Mouse (Mus musculus): ENCODE results near the gene Slc30a7. TPM values are rescaled to one million over a fixed set of nuclear protein-coding genes. Genes with fewer than 3 reads are reported as not detected.

Gene Slc30a7
- polyA plus RNA-seq, 1 experiment from 2014 or later: 19.5 TPM

GRCm38 (mm10) chr3:115996929-115997328, 10.3 kb downstream of the Slc30a7 start:
- H3K27ac ChIP-seq: no peak overlapping the region
- WGBS: 93% methylated on average over 5 of the region's 5 CpGs
- H3K36me3 ChIP-seq (replicated peaks; ENCODE audit: control insufficient read depth, insufficient read depth): peaks cover 33% of the 10 kb centered on the region
- H3K9me3 ChIP-seq (ENCODE audit: control insufficient read depth, low read length): no peaks in the 10 kb centered on the region
- no peaks in the 10 kb centered on the region for H3K27me3 ChIP-seq (ENCODE audit: control insufficient read depth, insufficient read depth, low read length)
- H3K4me1 ChIP-seq (replicated peaks; ENCODE audit: control insufficient read depth, insufficient read depth, low read length): no peaks in the 10 kb centered on the region
- no peak overlapping the region for H3K9ac ChIP-seq
- ATAC-seq (ENCODE audit: low FRiP score) (no peak), DNase-seq (ENCODE audit: low spot score) (no peak)
- H3K4me3 ChIP-seq (replicated peaks; ENCODE audit: low read length): no peak overlapping the region
- no peak overlapping the region for H3K4me2 ChIP-seq (replicated peaks)

GRCm38 (mm10) chr3:115993025-115993424, 14.2 kb downstream of the Slc30a7 start:
- H3K36me3 ChIP-seq (replicated peaks; ENCODE audit: control insufficient read depth, insufficient read depth): peaks cover 53% of the 10 kb centered on the region
- no peaks in the 10 kb centered on the region for H3K4me1 ChIP-seq (replicated peaks; ENCODE audit: control insufficient read depth, insufficient read depth, low read length)
- H3K27ac ChIP-seq: no peak overlapping the region
- no peak overlapping the region for H3K4me3 ChIP-seq (replicated peaks; ENCODE audit: low read length)
- WGBS: 84% methylated on average over 10 of the region's 10 CpGs
- no peaks in the 10 kb centered on the region for H3K27me3 ChIP-seq (ENCODE audit: control insufficient read depth, insufficient read depth, low read length)
- no peak for DNase-seq (ENCODE audit: low spot score)
- H3K9ac ChIP-seq: no peak overlapping the region
- ATAC-seq (ENCODE audit: low FRiP score): no peak
- H3K4me2 ChIP-seq (replicated peaks): no peak overlapping the region
- H3K9me3 ChIP-seq (ENCODE audit: control insufficient read depth, low read length): no peaks in the 10 kb centered on the region

GRCm38 (mm10) chr3:115992588-115992987, 14.6 kb downstream of the Slc30a7 start:
- Histone ChIP-seq H3K4me2 (replicated peaks) (no peak overlapping the region), H3K9me3 (ENCODE audit: control insufficient read depth, low read length) (no peaks in the 10 kb centered on the region), H3K4me3 (replicated peaks; ENCODE audit: low read length) (no peak overlapping the region), H3K27ac (no peak overlapping the region), H3K4me1 (replicated peaks; ENCODE audit: control insufficient read depth, insufficient read depth, low read length) (no peaks in the 10 kb centered on the region), H3K27me3 (ENCODE audit: control insufficient read depth, insufficient read depth, low read length) (no peaks in the 10 kb centered on the region), H3K36me3 (replicated peaks; ENCODE audit: control insufficient read depth, insufficient read depth) (peaks cover 51% of the 10 kb centered on the region), H3K9ac (no peak overlapping the region)
- DNase-seq (ENCODE audit: low spot score) (no peak), ATAC-seq (ENCODE audit: low FRiP score) (no peak)
- 91% methylated on average over 4 of the region's 4 CpGs for WGBS

GRCm38 (mm10) chr3:115992103-115992502, 15.1 kb downstream of the Slc30a7 start:
- H3K4me2 ChIP-seq (replicated peaks): no peak overlapping the region
- no peak overlapping the region for H3K9ac ChIP-seq
- peaks cover 51% of the 10 kb centered on the region for H3K36me3 ChIP-seq (replicated peaks; ENCODE audit: control insufficient read depth, insufficient read depth)
- 94% methylated on average over 4 of the region's 4 CpGs for WGBS
- no peak overlapping the region for H3K4me3 ChIP-seq (replicated peaks; ENCODE audit: low read length)
- H3K9me3 ChIP-seq (ENCODE audit: control insufficient read depth, low read length): no peaks in the 10 kb centered on the region
- H3K27ac ChIP-seq: no peak overlapping the region
- no peaks in the 10 kb centered on the region for H3K27me3 ChIP-seq (ENCODE audit: control insufficient read depth, insufficient read depth, low read length)
- ATAC-seq (ENCODE audit: low FRiP score): no peak
- H3K4me1 ChIP-seq (replicated peaks; ENCODE audit: control insufficient read depth, insufficient read depth, low read length): no peaks in the 10 kb centered on the region
- DNase-seq (ENCODE audit: low spot score): no peak

GRCm38 (mm10) chr3:115985183-115985892, 21.9 kb downstream of the Slc30a7 start:
- DNase-seq (ENCODE audit: low spot score): no peak
- WGBS: 76% methylated on average over 9 of the region's 9 CpGs
- Histone ChIP-seq H3K4me2 (replicated peaks) (no peak overlapping the region), H3K9me3 (ENCODE audit: control insufficient read depth, low read length) (no peaks in the 10 kb centered on the region), H3K4me3 (replicated peaks; ENCODE audit: low read length) (no peak overlapping the region), H3K27ac (no peak overlapping the region), H3K4me1 (replicated peaks; ENCODE audit: control insufficient read depth, insufficient read depth, low read length) (no peaks in the 10 kb centered on the region), H3K9ac (no peak overlapping the region), H3K36me3 (replicated peaks; ENCODE audit: control insufficient read depth, insufficient read depth) (peaks cover 80% of the 10 kb centered on the region), H3K27me3 (ENCODE audit: control insufficient read depth, insufficient read depth, low read length) (no peaks in the 10 kb centered on the region)
- no peak for ATAC-seq (ENCODE audit: low FRiP score)

GRCm38 (mm10) chr3:115984653-115985052, 22.6 kb downstream of the Slc30a7 start:
- Histone ChIP-seq H3K36me3 (replicated peaks; ENCODE audit: control insufficient read depth, insufficient read depth) (peaks cover 76% of the 10 kb centered on the region), H3K27ac (no peak overlapping the region), H3K4me3 (replicated peaks; ENCODE audit: low read length) (no peak overlapping the region), H3K4me2 (replicated peaks) (no peak overlapping the region), H3K4me1 (replicated peaks; ENCODE audit: control insufficient read depth, insufficient read depth, low read length) (no peaks in the 10 kb centered on the region), H3K27me3 (ENCODE audit: control insufficient read depth, insufficient read depth, low read length) (no peaks in the 10 kb centered on the region), H3K9ac (no peak overlapping the region), H3K9me3 (ENCODE audit: control insufficient read depth, low read length) (no peaks in the 10 kb centered on the region)
- no peak for ATAC-seq (ENCODE audit: low FRiP score)
- 98% methylated on average over 9 of the region's 9 CpGs for WGBS
- no peak for DNase-seq (ENCODE audit: low spot score)

- Histone ChIP-seq H3K4me3 (replicated peaks; ENCODE audit: low read length) (no peak overlapping the region), H3K27me3 (ENCODE audit: control insufficient read depth, insufficient read depth, low read length) (no peaks in the 10 kb centered on the region), H3K9ac (no peak overlapping the region), H3K27ac (no peak overlapping the region), H3K4me2 (replicated peaks) (no peak overlapping the region), H3K9me3 (ENCODE audit: control insufficient read depth, low read length) (no peaks in the 10 kb centered on the region), H3K4me1 (replicated peaks; ENCODE audit: control insufficient read depth, insufficient read depth, low read length) (no peaks in the 10 kb centered on the region), H3K36me3 (replicated peaks; ENCODE audit: control insufficient read depth, insufficient read depth) (peaks cover 70% of the 10 kb centered on the region)
- DNase-seq (ENCODE audit: low spot score): no peak
- WGBS: 94% methylated on average over 8 of the region's 8 CpGs
- ATAC-seq (ENCODE audit: low FRiP score): no peak
Measured at GRCm38 (mm10) chr3:115983217-115983616, 24.0 kb downstream of the Slc30a7 start.

GRCm38 (mm10) chr3:115979000-115979399, 28.2 kb downstream of the Slc30a7 start:
- H3K4me2 ChIP-seq (replicated peaks): no peak overlapping the region
- no peaks in the 10 kb centered on the region for H3K9me3 ChIP-seq (ENCODE audit: control insufficient read depth, low read length)
- H3K4me1 ChIP-seq (replicated peaks; ENCODE audit: control insufficient read depth, insufficient read depth, low read length): no peaks in the 10 kb centered on the region
- peaks cover 77% of the 10 kb centered on the region for H3K36me3 ChIP-seq (replicated peaks; ENCODE audit: control insufficient read depth, insufficient read depth)
- no peaks in the 10 kb centered on the region for H3K27me3 ChIP-seq (ENCODE audit: control insufficient read depth, insufficient read depth, low read length)
- ATAC-seq (ENCODE audit: low FRiP score) (no peak), DNase-seq (ENCODE audit: low spot score) (peak; percentile 82)
- H3K27ac ChIP-seq: no peak overlapping the region
- no peak overlapping the region for H3K4me3 ChIP-seq (replicated peaks; ENCODE audit: low read length)
- WGBS: 35% methylated on average over 1 of the region's 1 CpGs
- no peak overlapping the region for H3K9ac ChIP-seq

- Histone ChIP-seq H3K36me3 (replicated peaks; ENCODE audit: control insufficient read depth, insufficient read depth) (peaks cover 82% of the 10 kb centered on the region), H3K4me1 (replicated peaks; ENCODE audit: control insufficient read depth, insufficient read depth, low read length) (no peaks in the 10 kb centered on the region), H3K9ac (no peak overlapping the region), H3K4me2 (replicated peaks) (no peak overlapping the region), H3K27me3 (ENCODE audit: control insufficient read depth, insufficient read depth, low read length) (no peaks in the 10 kb centered on the region), H3K27ac (no peak overlapping the region), H3K9me3 (ENCODE audit: control insufficient read depth, low read length) (no peaks in the 10 kb centered on the region), H3K4me3 (replicated peaks; ENCODE audit: low read length) (no peak overlapping the region)
- no peak for ATAC-seq (ENCODE audit: low FRiP score)
- 88% methylated on average over 10 of the region's 10 CpGs for WGBS
- DNase-seq (ENCODE audit: low spot score): no peak
Measured at GRCm38 (mm10) chr3:115974995-115975394, 32.2 kb downstream of the Slc30a7 start.

- Histone ChIP-seq H3K27me3 (ENCODE audit: control insufficient read depth, insufficient read depth, low read length) (no peaks in the 10 kb centered on the region), H3K36me3 (replicated peaks; ENCODE audit: control insufficient read depth, insufficient read depth) (peaks cover 84% of the 10 kb centered on the region), H3K4me3 (replicated peaks; ENCODE audit: low read length) (no peak overlapping the region), H3K9me3 (ENCODE audit: control insufficient read depth, low read length) (no peaks in the 10 kb centered on the region), H3K27ac (no peak overlapping the region), H3K4me1 (replicated peaks; ENCODE audit: control insufficient read depth, insufficient read depth, low read length) (no peaks in the 10 kb centered on the region), H3K9ac (no peak overlapping the region), H3K4me2 (replicated peaks) (no peak overlapping the region)
- ATAC-seq (ENCODE audit: low FRiP score) (no peak), DNase-seq (ENCODE audit: low spot score) (no peak)
- WGBS: 87% methylated on average over 6 of the region's 6 CpGs
Measured at GRCm38 (mm10) chr3:115974228-115974627, 33.0 kb downstream of the Slc30a7 start.
